Mouse (Mus musculus) gastrocnemius, postnatal 36 days (tissue): ENCODE data around the gene Arpc5l. TPM values are rescaled to one million over a fixed set of nuclear protein-coding genes. Genes with fewer than 3 reads are reported as not detected.
"Not testable (repeated sequence)": the region's sequence is repeated elsewhere in the genome, so short reads cannot be mapped to it uniquely, and the experiment has no call there.

ENCODE experiments used
- DNase-seq, 2 experiments: peaks; one replicate each; pipeline ENCODE4 v3.0.0; 2022
- intact Hi-C: fragments of 180-260 bp; cut with DNase I; formaldehyde crosslinking; loops from one replicate; pipeline ENCODE4 v1.15.1; 2025
- total RNA-seq, 2 experiments: library from RNA; stranded (reverse); gene quantifications; 2 replicates each; pipeline ENCODE4 v1.2.3; 2021

Arpc5l gene
- total RNA-seq, 2 experiments from 2014 or later: 94.7 to 101 TPM

DNA sequence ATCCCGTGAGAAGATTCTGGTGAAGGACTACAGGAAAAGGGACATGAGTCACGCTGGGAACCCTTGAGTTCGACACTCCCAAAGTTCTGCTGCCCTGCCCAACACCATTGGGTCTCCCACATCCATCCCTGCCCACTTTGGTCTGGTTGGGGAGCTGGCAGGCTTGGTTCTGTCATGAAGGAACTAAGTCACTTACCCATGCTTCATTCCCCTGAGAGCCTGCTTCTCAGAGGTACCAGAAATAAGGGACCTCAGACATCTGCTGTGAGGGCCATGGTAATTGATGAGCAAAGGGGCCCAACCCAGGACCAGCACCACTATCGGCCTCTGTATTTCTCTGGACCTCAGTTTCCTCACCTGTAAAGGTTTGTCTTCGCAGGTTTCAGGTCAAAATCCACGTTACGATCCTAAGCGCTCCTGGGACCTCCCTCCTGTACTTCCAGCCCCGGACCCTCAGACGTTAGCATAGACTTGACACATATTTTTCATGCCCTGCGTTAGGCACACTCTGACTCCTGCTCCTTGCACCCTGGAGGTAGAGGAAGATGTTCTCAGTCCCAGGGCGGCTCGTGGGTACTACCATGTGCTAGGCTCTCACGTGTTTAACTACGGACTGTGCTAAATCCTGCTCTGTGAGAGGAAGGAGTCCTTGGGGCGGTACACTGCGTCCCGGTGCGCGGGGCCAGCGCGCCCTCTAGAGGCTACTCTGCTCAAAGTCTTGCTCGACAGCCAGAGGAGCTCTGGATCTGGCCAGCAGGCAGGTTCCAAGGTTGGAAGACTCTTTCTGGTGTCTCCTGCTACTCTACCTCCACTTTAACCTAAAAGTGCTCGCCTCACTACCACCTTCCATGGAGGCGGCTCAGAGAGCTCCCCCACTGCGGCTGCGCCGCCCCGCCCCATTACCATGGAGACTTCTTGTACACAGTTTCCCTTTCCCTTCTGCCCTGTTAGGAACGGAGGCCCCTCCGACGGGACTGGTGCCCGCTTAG lies 7.5 kb upstream of the Arpc5l start, which contains the start of gene Wdr38:
Gene Wdr38, plus strand, starts transcription at position 91 of the 989 bp plus-strand sequence.
- intact Hi-C loops: loop anchor here (1.0 to 10.0 kb wide), 2 partner anchors 70 to 203 kb away; partner anchors contain the start of gene Nr6a1
- DNase-seq: peak; percentile 80 to 88

- intact Hi-C loops: loop anchor here (10.0 kb wide), 1 partner anchor 205 kb away; no protein-coding TSS in a partner anchor
- no peak for DNase-seq
Observed at GRCm38 (mm10) chr2:38999381-38999780, 5.8 kb upstream of the Arpc5l start.

- DNase-seq: no peak
- intact Hi-C loops: loop anchor here (10.0 kb wide), 1 partner anchor 205 kb away; no protein-coding TSS in a partner anchor
Observed at GRCm38 (mm10) chr2:38999910-39000586, 5.1 kb upstream of the Arpc5l start.

- DNase-seq: no peak
Observed at GRCm38 (mm10) chr2:39000587-39000919, 4.6 kb upstream of the Arpc5l start.

DNA sequence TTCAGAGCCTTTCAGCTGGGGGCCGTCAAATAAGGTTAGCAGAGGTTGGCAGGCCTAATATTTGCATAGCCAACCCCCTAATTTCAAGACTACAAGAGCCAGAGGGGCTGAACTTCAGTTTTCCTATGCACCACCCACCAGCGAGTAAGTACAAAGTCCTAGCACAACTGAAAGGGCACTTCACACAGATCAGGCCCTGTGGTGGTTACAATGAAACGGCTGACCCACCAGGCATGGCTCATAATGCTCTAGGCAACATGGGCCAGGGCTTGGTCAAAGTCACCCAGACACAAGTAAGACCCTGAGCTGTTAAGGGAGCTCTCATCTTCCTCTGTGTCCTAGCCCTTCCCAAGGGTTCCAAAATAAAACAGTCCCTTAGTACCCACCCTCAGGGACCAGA lies 3.3 kb upstream of the Arpc5l start:
- intact Hi-C loops: no loop called here
- no peak for DNase-seq

More at GRCm38 (mm10) chr2:39000587-39000919, 4.6 kb upstream of the Arpc5l start:
- intact Hi-C loops: no loop called here

GRCm38 (mm10) chr2:39003106-39003505 lies 2.0 kb upstream of the Arpc5l start:
- DNase-seq: no peak
- intact Hi-C loops: no loop called here

DNA sequence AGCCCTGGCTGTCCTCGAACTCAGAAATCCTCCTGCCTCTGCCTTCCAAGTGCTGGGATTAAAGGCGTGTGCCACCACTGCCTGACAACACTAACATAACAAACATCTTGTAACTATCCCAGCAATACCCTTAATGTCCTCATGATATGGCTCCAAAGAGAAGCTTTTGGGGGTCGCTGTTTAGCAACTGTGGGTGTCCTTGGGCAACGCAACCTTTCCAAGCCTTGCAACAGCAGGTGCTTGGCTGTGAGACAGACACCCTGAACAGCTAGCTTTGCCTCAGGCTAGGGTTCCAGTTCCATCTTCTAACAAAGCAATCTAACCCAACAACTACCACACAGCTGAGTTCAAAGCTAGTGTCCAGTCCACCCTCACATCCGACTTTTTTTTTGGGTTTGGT lies 1.6 kb upstream of the Arpc5l start:
- DNase-seq: no peak
- intact Hi-C loops: no loop called here

DNA sequence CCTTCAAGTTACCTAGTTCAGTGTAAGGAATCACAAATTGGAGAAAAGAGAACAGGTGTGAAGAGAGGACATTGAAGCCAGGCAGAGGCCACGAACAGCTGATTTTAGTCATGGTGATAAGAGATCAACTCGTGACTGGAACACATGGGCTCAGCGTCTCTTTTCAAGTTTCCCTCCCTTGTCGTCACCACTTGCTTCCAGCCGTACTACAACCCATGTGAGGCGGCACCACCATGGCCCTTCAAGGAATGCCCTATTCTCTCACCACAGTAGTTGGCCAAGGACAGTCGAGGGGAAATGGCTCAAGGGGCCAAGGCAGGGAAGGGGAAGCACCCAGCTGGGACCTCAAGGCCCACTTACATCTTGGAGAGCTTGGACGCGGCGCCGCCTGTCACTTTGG lies 776 bp upstream of the Arpc5l start:
- intact Hi-C loops: no loop called here
- DNase-seq: no peak

DNA sequence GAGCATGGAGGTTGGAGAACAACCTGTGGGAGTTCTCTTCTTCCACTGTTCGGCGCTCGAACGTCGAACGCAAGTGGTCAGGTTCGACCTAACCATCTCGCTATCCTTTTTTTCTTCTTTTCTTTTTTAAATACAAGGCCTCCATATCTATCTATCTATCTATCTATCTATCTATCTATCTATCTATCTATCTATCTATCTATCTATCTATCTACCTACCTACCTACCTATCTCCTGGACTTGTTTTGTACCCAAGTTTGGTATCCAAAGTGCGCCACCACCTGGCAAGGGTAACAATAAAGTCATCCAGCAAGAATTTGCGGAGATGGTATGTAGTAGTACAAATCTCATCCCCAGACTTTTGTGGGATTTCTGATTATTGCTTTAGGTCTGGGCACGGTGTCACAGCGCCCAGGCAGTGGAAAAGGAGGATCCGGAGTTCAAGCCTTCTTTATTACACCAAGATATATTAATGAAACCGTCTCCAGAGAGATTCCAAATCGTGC lies 479 bp downstream of the Arpc5l start, which contains the start of gene Rpl35:
Gene Rpl35, minus strand, starts transcription at position 51 of the 506 bp plus-strand sequence.
- no peak for DNase-seq
- intact Hi-C loops: no loop called here

DNA sequence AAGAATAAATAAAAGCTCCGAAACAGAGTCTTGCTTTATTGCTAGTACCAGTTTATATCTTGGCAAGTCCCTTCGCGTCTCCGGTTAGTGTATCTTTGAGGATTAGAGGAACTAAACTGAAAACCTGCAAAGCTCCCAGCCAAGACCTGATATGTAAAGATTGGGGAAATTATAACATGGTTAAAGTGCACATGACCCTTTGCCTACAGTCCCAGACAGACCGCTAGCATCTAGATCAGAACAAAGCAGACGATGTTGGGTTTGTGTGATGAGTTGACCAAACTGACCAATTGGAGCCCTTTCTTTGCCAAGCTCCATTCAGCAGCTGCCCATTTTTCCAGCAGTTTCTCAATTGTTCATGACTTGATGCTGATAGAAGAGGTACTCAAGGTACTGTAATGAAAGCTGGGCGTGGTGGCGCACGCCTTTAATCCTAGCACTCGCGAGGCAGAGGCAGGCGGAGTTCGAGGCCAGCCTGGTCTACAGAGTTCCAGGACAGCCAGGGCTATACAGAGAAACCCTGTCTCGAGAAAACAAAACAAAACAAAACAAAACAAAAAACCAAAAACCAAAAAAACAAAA lies 1.1 kb downstream of the Arpc5l start:
- intact Hi-C loops: no loop called here

DNA sequence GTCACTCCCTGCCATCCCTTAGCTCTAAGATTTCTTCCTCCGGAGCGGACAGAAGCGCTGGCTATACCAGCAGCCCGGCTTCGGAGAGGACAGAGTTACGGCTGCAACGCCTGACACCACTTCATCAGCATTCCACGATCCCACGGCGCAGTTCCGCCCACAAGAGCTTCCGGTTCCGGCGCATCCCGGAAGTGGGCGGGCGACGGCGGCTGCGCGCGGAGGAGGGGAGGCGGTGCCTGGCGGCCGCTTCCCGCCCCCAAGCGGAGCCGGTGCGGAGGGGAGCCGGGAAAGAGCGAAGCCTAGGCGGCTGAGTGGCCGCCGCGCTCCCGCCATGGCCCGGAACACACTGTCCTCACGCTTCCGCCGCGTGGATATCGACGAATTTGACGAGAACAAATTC lies 2.7 kb downstream of the Arpc5l start:
- peak; percentile 88 to 91 for DNase-seq
- intact Hi-C loops: no loop called here

More for the DNA sequence above, 1.1 kb downstream of the Arpc5l start:
- DNase-seq: no peak

DNA sequence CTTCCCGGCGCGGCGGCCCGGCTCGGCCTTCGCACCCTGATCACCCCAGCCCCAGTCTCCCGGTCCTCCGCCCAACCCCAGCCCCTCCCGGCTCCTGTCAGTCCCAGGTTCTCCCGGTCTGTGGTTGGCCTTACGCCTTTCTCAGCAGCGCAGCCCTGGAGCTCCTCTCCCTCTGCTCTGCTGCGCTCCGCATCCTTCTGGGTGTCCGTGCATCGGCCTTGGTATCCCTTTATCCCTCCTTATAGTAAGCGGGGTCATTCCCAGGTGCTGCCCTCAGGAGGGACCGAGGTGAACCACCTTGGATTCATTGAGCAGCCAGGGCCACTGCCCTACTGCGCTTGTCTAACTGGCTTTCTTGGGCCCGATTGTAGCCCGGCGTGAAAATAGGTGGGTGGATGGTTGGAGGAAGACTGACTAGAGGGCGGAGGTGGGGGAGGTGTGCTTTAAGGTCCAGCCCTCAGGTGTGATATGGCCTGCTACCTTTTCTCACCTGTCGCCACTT lies 3.3 kb downstream of the Arpc5l start:
- intact Hi-C loops: no loop called here

GRCm38 (mm10) chr2:39008954-39009365 lies 3.8 kb downstream of the Arpc5l start:
- intact Hi-C loops: no loop called here
- DNase-seq: no peak

More for the DNA sequence above, 3.3 kb downstream of the Arpc5l start:
- DNase-seq: no peak

DNA sequence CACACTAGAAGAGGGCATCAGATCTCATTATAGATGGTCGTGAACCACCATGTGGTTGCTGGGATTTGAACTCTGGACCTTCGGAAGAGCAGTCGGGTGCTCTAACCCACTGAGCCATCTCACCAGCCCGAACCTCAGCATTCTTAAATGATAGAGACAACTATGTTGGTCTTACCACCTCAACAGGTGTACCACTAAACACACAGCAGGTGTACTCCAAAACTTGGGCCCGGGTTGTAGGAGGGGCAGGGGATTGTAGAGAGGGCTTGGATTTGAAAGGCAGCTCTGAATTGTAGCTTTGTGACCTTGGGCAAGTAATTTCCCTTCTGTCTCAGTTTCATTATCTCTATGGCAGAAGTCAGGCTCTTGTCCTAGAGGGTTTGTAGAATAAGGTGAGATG lies 5.0 kb downstream of the Arpc5l start:
- DNase-seq, intact Hi-C loops: not testable (repeated sequence)

GRCm38 (mm10) chr2:39011264-39011663 lies 6.1 kb downstream of the Arpc5l start:
- intact Hi-C loops: no loop called here
- no peak for DNase-seq

DNA sequence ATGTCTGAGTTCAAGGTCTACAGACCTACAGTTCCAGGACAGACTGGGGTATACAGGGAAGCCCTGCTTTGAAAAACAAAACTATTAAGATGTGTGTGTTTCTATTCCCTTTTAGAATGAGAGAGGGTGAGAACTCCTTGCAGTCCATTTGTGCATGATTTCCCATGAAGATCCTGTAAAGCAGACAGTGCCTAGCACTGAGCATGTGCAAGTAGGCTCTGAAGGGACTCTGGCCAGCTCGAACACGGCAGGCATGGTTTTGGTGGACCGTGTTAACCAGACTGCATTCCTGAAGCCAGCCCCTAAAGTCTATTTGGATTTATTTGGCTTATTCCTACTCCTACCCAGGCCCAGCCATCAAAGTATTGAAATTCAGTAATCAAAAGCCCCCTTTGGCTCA lies 6.8 kb downstream of the Arpc5l start:
- intact Hi-C loops: no loop called here
- no peak for DNase-seq

DNA sequence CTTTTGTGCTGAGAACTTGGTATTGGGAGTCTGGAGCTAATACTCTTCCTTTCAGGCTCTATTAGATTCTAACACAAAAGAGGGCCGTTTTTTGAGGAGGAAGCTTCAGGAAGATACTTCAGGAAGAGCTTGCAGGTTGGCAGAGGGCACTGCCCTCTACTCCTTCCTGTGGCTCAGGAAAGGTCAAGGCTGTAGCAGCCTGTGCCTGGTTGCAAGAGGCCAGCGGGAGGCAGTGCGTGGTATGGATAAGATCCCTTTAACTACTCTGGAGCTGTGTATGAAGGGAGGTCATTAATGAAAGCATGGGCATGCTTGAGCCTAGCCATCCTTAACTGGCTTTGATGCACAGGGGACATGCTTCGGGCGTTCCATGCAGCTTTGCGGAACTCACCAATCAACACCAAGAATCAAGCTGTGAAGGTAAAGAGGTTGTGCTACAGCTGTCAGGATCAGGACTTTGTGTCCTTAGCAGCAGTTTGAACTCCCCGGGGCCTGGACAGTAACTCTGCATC lies 7.7 kb downstream of the Arpc5l start:
- intact Hi-C loops: no loop called here
- DNase-seq: no peak

GRCm38 (mm10) chr2:39016581-39016980 lies 11.4 kb downstream of the Arpc5l start:
- intact Hi-C loops: no loop called here
- no peak for DNase-seq

DNA sequence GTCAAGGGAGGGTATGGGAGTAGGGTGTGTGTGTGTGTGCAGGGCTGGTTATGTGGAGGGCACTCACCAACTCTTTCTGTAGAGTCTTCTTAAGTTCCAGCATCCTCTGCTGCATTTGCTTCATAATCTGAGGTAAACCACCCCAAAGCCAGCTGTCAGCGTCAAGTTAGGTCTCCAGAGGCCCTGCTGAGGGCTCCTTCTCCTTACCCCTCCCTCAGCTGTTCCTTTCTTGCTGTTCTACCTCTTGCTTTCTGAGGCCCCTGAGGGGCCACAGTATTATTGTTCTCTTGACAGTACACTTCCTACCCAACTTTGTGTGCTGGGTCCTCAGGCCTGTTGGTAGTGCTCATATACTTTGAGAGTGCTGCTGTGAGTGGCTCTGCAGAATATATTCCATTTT lies 14.9 kb downstream of the Arpc5l start:
- DNase-seq: no peak
- intact Hi-C loops: no loop called here

DNA sequence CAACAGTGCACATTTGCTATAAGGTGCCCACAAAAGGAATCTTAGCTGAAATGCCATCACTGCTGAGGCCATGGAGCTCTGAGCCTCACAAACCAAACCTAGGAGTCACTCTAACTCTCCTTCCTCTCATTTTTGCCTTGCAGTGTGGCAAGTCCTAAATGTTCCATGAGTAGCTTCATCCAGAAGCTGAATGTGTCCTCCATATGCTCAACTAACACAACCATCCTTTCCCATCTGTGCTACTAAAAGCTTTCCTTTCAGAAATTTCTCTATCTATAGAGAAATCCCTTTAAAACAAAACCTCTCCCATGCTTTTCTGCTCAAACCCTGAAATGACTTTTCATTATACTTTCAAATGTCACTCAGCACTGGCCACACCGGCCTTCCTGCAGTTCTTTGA lies 26.5 kb downstream of the Arpc5l start:
- intact Hi-C loops: no loop called here
- DNase-seq: no peak
